Mouse (Mus musculus): ENCODE data around the gene Nacad.

Gene Nacad

DNA sequence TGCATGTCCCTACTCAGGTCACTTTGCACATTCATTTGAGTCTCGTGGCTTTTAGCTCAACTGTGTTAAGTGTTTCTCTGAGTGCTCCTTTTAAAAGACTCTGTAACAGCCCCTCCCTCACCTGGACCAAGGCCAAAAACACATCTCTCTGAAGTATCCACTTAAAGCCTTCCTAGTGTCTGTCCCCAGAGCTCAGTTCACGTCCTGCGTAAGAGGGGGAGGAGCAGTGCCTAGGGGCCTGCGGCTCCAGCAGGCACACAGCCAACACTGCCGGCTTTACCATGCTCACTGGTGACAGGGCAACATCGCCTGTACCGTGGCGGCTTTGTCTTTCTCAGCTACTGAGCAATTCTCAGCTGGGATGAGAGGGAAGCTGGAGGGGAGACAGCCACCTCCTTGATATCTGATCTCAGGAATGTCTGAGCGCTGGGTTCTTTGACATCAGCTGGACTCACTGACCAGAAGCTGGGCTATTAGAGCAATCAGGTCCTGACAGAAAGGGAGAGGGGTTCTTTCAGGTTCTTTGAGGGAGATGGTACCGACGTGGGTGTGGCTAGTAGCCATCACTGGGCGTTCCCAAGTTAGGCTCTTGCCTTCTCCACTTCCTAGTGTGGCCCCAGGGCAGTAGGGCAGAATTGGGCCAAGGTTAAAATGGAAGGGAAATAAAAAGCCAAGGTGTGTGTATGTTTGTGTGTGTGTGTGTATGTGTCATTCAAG lies 1.8 kb downstream of the Nacad start:
- no peak for DNase-seq (ENCODE audit: low read depth, low spot score)

DNA sequence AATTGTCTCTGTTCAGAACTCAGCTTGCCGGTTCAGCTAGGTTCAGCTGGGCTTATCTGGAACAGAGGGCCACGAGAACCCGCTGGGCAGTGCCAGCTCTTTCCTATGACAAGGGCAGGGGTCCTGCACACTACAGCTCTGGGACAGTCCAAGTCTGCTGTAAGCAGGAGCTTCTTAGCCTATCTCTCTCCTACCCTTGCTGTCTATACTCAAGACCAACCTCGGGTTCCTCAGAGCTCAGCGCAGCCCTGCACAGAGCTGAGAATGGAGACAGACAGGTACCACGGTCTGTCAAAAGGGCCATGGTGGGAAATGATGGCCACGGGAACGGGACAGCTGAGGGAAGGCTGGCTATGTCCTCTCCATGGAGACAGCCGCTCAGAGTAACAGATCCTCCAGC lies 2.6 kb downstream of the Nacad start:
- no peak for DNase-seq (ENCODE audit: low read depth, low spot score)

DNA sequence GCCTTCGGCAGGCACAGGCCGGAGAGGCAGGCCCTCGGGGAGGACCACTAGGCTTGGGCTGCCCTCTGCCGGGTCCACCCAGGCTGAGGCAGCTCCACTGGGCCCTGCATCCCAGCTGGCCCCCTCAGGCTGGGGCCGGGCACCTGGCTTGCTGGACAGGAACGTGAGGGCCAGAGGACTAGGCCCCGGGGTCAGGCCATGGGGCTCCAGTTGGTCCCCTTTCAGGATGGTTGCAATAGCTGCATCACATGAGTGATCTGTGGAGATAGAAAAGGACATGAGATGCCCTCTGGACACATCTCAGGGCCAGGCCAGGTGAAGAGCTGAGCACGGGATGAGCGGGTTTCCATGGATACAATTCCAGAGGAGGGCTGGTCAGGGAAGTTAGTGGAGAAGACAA lies 3.2 kb downstream of the Nacad start:
- no peak for DNase-seq (ENCODE audit: low read depth, low spot score)

DNA sequence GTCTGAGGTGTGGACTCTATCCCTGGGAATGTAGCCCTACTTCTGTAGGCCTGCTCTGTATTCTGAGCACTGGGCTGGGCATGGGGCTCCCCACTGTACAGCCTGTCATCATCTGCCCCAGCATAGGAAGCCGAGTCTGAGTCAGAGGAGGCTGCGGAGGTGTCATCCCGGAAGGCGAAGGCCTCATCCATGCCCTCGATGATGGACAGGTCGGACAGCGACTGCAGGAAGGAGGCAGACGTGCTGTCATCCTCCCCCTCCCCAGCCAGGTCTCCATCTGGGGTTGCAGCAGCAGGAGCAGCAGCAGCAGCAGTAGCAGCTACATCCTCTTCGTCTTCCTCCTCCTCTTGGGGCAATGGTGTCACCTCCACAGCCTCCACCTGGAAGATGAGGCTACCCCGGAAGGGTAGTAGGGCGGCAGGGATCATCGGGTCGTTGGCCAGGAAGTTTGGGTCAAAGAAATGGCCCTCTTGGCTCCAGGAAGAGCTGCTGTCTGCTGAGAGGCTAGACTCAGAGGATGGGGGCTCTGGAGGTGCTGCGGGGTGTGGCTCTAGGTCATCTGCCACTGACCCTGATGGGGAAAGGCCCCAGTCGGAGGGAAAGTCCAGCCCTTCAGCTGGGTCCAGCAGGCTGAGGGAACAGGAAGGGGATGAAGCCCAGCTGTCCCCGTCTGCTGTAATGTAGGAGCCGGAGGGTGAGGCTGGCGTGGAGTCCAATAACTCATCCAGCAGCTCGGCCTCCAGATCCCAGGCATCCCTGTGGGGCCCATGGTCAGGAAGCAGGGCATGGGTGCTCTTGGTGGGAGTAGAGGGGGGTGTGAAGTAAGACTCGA lies 4.0 kb downstream of the Nacad start:
- DNase-seq (ENCODE audit: low read depth, low spot score), result no peak

DNA sequence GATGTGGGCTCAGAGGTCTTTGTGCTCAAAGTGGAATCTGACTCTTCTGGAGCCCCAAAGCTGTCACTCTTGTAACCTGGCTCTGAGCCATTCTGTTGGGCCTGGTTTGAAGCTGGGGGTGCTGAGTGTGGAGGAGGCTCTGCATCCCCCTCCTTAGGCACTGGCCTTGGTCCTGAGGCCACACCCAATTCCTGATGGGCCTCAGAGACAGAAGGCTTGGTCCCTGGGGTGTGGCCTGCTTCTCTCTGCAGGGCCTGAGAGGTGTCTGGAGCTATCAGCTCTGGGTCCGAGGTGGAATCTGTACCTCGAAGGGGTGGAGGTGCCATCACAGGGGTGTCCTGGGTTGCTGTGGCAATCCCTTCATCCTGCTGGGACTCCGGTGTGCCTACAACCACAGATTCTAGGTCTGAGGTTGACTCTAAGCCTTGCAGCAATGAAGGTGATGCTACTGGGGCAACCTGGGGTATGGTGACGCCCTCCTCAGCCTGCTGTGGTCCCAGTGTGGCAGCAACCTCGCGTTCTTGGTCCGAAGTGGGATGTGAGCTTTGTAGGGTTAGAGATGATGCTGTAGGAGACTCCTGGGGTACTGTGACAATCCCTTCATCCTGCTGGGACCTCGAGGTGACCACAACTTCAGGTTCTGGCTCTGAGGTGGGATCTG lies 5.4 kb downstream of the Nacad start:
- DNase-seq (ENCODE audit: low read depth, low spot score), result no peak

DNA sequence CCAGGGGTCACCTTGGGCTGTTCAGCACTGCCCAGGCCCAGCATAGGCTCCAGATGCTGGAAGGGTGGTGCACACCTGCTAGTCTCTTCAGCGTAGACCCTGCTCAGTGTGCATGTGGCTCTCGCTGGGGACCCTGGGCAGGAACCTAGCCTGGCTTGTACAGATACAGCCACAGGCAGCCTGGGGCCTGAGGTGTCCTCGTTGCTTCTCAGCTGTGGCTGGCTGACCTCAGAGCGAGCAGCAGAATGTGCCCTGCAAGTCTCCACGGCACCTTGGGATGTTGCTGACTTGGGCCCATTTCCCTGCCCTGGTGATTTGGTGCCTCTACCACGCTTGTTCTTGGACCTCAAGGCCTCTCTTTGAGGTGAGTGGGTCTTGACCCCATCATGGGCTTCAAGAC lies 6.0 kb downstream of the Nacad start:
- no peak for DNase-seq (ENCODE audit: low read depth, low spot score)

DNA sequence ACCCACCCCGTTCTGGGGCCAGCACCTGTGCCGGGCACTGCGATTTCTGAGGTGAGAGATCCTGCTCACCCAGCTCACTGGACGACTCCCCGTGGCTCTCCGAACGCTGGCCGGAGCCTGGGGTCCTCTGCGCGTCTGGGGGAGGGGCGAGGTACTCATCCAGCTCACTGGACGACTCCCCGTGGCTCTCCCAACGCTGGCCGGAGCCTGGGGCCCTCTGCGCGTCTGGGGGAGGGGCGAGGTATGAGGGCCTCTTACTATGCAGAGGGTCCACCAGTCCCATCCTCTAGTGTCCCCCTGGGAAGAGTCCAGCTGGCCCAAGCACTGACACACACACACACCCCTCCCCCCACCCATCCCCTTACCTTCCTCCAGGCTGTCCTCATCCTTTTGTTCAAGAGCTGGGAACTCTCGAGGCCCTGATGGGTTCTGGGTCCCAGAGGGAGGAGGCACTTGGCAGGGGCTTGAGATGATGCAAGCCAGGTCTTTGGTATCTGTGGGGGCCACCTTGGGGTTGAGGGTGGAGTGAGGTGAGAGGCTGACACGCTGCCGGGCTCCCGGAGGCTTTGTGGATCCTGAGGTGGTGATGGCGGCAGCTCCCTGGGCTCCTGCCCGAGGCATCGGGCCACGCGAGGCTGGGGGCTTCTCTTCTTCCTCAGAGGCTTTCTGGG lies 6.7 kb downstream of the Nacad start:
- DNase-seq (ENCODE audit: low read depth, low spot score), result no peak

DNA sequence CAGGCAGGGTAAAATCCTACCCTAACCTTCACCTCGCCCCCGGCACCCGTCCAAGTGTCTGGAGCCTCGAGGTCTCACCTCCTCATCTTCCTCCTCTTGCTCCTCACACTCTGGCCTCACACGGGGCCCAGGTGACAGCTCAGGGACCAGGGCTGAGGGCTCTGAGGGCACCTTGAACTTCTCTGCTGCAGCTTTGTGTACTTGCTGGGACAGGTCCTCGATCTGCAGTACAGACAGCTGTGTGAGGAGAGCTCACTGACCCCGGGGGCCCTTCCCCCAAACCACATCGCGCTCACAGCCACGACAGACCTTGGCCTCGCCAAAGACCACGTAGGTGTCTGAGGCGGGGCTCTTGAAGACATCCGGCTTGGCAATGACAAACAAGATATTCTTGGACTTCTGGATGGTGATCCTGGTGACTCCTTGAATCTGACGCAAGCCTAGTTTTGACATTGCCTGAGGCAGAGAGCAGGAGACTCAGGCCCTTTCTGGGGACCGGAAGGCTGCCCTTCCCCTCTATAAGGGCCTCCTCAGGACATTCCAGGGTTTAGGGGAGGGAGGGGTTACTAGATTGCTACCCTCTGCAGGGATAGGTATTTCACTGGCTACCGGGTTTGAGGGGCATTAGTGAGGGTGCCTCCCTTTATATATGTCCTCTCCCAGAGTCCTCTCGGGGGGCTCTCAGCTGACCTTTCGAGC lies 7.5 kb downstream of the Nacad start:
- no peak for DNase-seq (ENCODE audit: low read depth, low spot score)

DNA sequence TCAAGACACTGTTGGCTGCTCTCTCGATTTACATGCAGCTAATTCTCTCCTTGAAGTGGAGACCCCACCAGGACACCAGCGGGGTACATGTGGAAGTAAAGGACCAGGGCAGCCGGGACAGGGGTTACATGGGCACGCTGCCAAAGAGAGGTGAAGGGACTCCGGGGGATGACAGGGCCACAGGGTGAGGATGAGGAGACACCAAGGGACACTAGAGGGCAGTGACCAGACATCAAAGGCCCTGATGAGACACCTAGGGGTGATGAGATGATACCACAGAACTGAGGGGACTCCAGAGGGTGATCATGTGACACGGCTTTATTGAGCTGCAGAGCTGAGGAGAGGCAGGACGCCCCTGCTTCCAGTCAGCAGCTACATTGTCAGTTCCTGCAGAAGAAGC lies 8.3 kb downstream of the Nacad start:
- no peak for DNase-seq (ENCODE audit: low read depth, low spot score)

DNA sequence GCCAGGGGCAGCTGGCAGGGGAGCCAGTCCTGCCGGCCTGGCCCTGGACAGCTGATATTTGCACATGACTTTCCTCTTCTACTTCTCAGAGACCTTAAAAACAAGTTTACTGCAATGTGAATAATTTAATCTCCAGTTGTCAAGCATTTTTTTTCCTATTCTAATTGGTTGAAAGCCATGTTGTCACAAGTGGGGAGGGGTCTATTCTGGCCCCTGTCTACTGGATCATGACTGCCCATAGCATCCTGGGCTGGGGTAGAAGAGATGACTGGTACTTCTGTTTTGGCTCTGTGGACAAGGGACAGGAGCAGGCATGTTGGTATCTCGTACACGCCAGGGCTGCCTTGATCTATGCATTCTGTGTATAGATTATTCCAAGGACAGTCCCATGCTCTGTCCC lies 9.2 kb downstream of the Nacad start:
- DNase-seq (ENCODE audit: low read depth, low spot score), result no peak

DNA sequence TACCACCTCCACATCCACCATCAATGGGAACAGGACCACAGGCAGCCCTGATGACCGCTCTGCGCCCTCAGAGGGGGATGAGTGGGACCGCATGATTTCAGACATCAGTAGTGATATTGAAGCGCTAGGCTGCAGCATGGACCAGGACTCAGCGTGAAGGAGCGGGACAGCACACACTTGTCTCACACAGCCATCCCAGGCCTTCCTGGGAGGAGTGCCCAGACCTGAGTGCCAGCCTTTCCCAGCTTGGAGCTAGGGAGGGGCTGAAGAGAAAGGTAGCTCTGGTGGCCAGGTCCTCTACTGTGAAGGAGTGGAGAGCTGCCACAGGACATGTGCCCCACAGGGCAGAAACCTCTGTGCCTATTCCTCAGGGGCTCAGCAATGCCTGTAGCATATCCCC lies 9.6 kb downstream of the Nacad start:
- no peak for DNase-seq (ENCODE audit: low read depth, low spot score)

DNA sequence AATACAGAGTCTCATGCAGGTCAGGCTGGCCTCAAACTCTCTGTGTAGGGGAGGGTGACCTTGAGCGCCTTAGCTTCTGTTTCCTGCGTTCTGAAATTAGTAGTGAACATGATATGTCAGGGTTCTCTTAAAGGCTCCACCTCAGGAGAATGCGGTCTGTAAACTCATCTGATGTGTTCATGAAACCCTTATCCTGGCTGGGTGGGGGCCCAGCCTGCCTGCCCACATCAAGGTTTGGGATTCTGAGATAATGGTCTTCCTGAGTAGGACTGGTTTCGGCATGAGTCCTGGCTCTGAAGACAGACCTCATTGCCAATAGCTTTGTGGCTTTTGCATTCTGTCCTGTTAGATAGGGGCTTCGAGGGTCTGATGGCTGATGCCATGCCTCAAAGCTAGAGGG lies 10.5 kb downstream of the Nacad start:
- no peak for DNase-seq (ENCODE audit: low read depth, low spot score)

DNA sequence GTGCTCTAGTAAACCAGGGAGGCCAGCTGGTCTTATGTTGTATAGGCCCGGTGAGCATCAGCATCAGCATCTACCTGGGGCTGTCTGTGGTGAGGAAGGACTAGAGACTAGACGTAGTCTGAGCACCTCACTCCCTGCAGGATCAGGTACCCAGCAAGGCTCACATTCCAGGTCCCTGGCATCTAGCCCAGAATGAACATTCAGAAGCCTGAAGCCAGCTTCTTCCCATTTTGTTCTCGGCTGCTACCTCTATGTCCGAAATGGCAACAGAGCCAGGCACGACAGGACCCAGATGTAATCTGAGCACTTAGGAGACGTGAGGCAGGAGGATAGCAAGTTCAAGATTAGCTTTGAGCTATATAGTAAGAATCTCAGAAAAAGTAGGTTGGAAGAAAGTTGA lies 11.0 kb downstream of the Nacad start:
- no peak for DNase-seq (ENCODE audit: low read depth, low spot score)

DNA sequence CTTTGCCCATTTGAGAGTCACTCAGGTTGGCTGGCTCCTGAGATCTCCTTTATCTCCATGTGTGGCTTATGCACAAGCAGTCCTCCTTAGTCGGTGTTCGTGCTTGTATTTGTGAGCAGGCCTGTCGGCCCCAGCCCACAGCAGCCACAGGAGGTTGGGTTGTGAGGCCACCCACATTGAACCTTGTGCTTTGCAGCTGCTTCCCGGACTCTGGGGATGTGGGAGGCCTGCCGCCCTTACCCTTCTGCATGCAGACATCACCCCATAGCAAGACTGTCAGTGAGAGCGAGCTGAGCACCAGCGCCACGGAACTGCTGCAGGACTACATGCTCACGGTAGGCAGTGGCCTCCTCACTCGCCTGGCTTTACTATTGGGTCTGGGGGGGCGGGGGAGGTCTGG lies 12.4 kb downstream of the Nacad start:
- no peak for DNase-seq (ENCODE audit: low read depth, low spot score)

DNA sequence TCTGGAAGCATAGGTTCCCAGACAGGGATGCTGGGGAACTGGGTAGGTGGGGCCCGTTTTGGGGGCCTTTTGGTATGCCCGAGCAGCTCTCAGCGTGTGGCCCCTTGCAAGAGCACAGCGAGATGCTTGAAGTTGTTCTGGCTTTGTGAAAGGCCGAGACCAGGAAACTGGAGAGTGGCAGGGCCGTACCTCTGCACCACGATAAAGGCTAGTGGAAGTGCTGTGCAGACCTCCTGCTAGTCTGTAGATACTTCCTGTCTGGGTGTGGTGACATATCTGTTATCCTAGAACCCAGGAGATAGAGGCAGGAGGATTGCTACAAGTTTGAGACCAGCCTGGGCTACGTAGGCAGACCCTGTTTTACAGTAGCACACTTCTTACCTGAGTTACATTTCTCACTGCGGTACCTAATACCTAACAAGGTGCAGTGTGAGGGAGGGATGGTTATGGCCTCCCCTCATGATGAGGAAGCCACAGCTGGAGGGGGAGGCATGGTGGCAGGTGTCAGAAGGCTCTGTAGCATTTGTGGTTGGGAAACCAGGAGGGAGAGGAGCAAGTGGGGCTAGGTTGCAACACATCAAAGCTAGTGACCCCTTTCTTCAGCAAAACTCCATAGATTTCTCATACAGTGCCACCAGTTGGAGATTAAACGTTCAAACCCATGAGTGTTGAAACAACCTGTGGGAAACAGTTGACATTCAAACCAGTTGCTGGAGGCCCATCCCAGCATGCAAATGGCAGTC lies 14.7 kb downstream of the Nacad start:
- DNase-seq (ENCODE audit: low read depth, low spot score), result peak; percentile 36

DNA sequence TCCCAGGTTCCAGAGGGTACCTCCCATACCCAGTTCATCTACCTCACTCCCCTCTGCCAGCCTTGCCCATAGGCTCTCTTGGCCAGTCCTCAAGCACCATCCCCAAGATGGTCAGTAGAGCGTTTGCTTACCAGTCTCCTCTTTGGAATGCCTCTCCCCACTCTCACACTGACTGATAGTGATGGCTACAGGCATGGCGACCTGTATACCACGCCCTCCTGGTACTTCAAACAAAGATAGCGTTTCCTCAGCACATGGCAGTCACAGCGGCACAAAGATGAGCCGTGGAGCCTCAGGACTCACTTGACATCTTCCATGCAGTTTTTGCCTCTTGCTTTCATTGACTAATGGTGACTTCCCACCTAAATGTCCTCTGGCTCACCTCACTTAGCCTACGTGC lies 16.0 kb downstream of the Nacad start:
- DNase-seq (ENCODE audit: low read depth, low spot score), result no peak

DNA sequence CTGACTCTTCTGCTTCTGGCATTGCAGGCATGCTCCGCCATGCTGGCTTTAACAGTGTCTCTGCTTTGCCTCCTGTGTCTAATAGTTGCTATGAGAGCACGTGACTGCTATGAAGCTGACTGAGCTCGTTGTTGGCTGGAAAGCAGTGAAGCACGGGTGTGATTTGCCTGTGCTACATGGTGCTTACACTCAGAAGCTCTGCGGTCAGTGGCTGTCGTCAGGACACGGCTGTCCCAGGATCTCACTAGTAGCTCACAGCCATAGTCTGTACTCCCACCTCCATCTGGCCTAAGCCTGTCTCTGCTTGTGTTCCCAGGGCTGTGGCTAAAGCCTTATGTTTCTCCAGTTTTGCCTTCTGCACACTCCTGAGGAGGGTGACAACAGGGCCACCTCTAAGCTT lies 17.6 kb downstream of the Nacad start:
- DNase-seq (ENCODE audit: low read depth, low spot score), result no peak

DNA sequence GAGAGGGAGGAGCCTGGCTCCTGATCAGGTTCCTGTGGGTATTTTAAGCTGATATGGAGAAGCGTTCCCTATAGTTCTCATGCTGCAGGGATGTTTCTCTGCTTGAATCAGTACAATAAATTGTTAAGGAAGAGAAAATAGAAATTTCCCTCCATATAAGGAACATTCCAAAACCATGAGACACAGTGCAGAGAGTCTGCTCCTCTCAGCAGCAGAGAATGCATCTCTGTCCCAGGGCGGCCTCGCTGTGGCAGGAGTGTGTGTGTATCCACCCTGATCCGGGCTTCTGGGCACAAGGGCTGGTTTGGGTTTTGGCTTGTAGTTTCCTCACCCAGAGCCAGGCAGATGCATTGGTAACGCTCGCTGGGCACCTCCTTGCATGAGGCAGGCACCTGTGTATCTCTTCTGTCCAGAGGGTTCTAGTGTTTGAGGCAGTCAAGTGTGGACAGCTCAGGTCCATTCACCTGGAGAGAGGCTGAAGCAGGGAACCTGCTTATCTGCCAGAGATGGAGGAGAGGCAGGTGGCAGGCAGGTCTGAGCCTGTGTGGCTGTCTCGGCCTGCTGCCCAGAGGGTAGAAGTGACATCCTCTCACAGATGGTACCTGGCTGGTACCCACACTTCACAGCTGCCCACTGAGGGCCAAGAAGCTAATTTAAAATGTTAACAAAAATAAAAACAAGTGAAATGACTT lies 18.5 kb downstream of the Nacad start:
- no peak for DNase-seq (ENCODE audit: low read depth, low spot score)

DNA sequence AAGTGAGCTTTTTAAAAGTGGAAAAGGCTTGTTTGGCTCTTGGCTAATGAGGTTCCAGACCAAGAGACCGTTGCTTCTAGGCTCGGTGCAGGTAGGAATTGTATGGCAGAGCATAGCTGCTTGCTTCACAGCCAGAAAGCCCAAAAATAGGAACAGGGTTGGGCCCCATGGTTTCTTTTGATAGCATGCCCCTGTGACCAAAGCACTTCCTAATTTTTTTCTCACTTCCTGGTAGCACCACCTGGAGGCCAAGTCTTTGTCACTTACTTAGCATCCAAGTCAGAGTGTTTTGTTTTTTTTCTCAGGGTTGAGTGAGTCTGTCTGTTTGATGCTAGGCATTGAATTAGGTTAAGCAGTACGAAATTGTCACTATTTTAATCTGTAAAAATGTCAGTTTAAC lies 19.2 kb downstream of the Nacad start:
- DNase-seq (ENCODE audit: low read depth, low spot score), result no peak

DNA sequence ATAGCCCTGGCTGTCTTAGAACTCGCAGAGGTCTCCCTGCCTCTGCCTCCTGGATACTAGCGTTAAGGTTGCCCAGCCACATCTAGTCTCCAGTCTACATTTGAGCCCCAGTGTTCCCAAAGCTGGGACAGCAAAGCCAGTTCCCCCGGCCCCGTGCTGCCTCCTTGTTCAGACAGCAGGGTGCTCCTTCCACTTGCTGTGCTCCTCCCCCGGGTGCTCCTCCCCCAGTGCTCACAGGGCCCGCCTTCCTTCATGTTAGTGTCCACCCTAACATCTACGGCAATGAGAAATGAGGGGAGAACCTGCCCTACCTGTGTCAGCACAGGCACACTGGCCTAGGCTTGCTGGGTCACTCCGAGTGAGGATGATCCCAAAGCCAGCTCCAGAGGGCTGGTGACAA lies 20.1 kb downstream of the Nacad start:
- DNase-seq (ENCODE audit: low read depth, low spot score), result no peak
